Mouse (Mus musculus): ENCODE measurements around the gene Pde3a. TPM values are rescaled to one million over a fixed set of nuclear protein-coding genes. Genes with fewer than 3 reads are reported as not detected.

Pde3a gene
- total RNA-seq, 2 experiments from 2014 or later = 2.5 TPM

GRCm38 (mm10) chr6:141375155-141375554 lies 126.1 kb downstream of the Pde3a start:
- intact Hi-C loops (cut with DNase I) = no loop called here

GRCm38 (mm10) chr6:141380927-141381326 lies 131.9 kb downstream of the Pde3a start:
- intact Hi-C loops (cut with DNase I) = no loop called here
- DNase-seq (ENCODE audit: low spot score in 2 of 2) = no peak

More at GRCm38 (mm10) chr6:141375155-141375554, 126.1 kb downstream of the Pde3a start:
- DNase-seq (ENCODE audit: low spot score in 2 of 2) = no peak

- intact Hi-C loops (cut with DNase I) = no loop called here
- DNase-seq (ENCODE audit: low spot score in 2 of 2) = no peak
Observed at GRCm38 (mm10) chr6:141381473-141381872, 132.4 kb downstream of the Pde3a start.

GRCm38 (mm10) chr6:141381881-141382370 lies 132.9 kb downstream of the Pde3a start:
- no peak for DNase-seq (ENCODE audit: low spot score in 2 of 2)
- intact Hi-C loops (cut with DNase I) = no loop called here

GRCm38 (mm10) chr6:141388104-141388503 lies 139.0 kb downstream of the Pde3a start:
- no peak for DNase-seq (ENCODE audit: low spot score in 2 of 2)
- intact Hi-C loops (cut with DNase I) = no loop called here

- intact Hi-C loops (cut with DNase I) = no loop called here
Observed at GRCm38 (mm10) chr6:141395926-141396325, 146.9 kb downstream of the Pde3a start.

GRCm38 (mm10) chr6:141399411-141399810 lies 150.3 kb downstream of the Pde3a start:
- DNase-seq (ENCODE audit: low spot score in 2 of 2) = peak in 1 of 2 experiments; percentile 6

More at GRCm38 (mm10) chr6:141395926-141396325, 146.9 kb downstream of the Pde3a start:
- DNase-seq (ENCODE audit: low spot score in 2 of 2) = no peak

GRCm38 (mm10) chr6:141403943-141404342 lies 154.9 kb downstream of the Pde3a start:
- no peak for DNase-seq (ENCODE audit: low spot score in 2 of 2)

More at GRCm38 (mm10) chr6:141399411-141399810, 150.3 kb downstream of the Pde3a start:
- intact Hi-C loops (cut with DNase I) = no loop called here

GRCm38 (mm10) chr6:141404649-141405048 lies 155.6 kb downstream of the Pde3a start:
- intact Hi-C loops (cut with DNase I) = no loop called here
- no peak for DNase-seq (ENCODE audit: low spot score in 2 of 2)

More at GRCm38 (mm10) chr6:141403943-141404342, 154.9 kb downstream of the Pde3a start:
- intact Hi-C loops (cut with DNase I) = no loop called here

- no peak for DNase-seq (ENCODE audit: low spot score in 2 of 2)
- intact Hi-C loops (cut with DNase I) = no loop called here
Observed at GRCm38 (mm10) chr6:141405496-141405895, 156.4 kb downstream of the Pde3a start.

GRCm38 (mm10) chr6:141408758-141409157 lies 159.7 kb downstream of the Pde3a start:
- intact Hi-C loops (cut with DNase I) = no loop called here
- no peak for DNase-seq (ENCODE audit: low spot score in 2 of 2)

- no peak for DNase-seq (ENCODE audit: low spot score in 2 of 2)
- intact Hi-C loops (cut with DNase I) = no loop called here
Observed at GRCm38 (mm10) chr6:141410836-141411235, 161.8 kb downstream of the Pde3a start.

- intact Hi-C loops (cut with DNase I) = no loop called here
- no peak for DNase-seq (ENCODE audit: low spot score in 2 of 2)
Observed at GRCm38 (mm10) chr6:141425114-141425513, 176.0 kb downstream of the Pde3a start.

- intact Hi-C loops (cut with DNase I) = no loop called here
- no peak for DNase-seq (ENCODE audit: low spot score in 2 of 2)
Observed at GRCm38 (mm10) chr6:141428587-141428986, 179.5 kb downstream of the Pde3a start.

- intact Hi-C loops (cut with DNase I) = no loop called here
- DNase-seq (ENCODE audit: low spot score in 2 of 2) = no peak
Observed at GRCm38 (mm10) chr6:141430134-141430533, 181.1 kb downstream of the Pde3a start.

GRCm38 (mm10) chr6:141432271-141432974 lies 183.4 kb downstream of the Pde3a start:
- intact Hi-C loops (cut with DNase I) = no loop called here
- DNase-seq (ENCODE audit: low spot score in 2 of 2) = no peak

GRCm38 (mm10) chr6:141433917-141434756 lies 185.1 kb downstream of the Pde3a start:
- DNase-seq (ENCODE audit: low spot score in 2 of 2) = peak; percentile 52 to 59
- intact Hi-C loops (cut with DNase I) = no loop called here

- intact Hi-C loops (cut with DNase I) = no loop called here
- no peak for DNase-seq (ENCODE audit: low spot score in 2 of 2)
Observed at GRCm38 (mm10) chr6:141435160-141435559, 186.1 kb downstream of the Pde3a start.

GRCm38 (mm10) chr6:141439965-141440364 lies 190.9 kb downstream of the Pde3a start:
- intact Hi-C loops (cut with DNase I) = loop anchor here (10.0 kb wide), 1 partner anchor 675 kb away; no protein-coding TSS in a partner anchor
- DNase-seq (ENCODE audit: low spot score in 2 of 2) = no peak

GRCm38 (mm10) chr6:141447547-141447946 lies 198.5 kb downstream of the Pde3a start:
- intact Hi-C loops (cut with DNase I) = loop anchor here (2.0 to 10.0 kb wide), 2 partner anchors 523 to 683 kb away; no protein-coding TSS in a partner anchor

More at GRCm38 (mm10) chr6:141447547-141447946, 198.5 kb downstream of the Pde3a start:
- DNase-seq (ENCODE audit: low spot score in 2 of 2) = peak; percentile 64 to 81
